Mouse (Mus musculus): ENCODE measurements at regions not wholly inside any gene's neighbourhood (a gene's known extent, or its start where the extent isn't known, plus 50 kb on each side); places are given as distances from the start of the nearest gene placed in this dataset.

DNA sequence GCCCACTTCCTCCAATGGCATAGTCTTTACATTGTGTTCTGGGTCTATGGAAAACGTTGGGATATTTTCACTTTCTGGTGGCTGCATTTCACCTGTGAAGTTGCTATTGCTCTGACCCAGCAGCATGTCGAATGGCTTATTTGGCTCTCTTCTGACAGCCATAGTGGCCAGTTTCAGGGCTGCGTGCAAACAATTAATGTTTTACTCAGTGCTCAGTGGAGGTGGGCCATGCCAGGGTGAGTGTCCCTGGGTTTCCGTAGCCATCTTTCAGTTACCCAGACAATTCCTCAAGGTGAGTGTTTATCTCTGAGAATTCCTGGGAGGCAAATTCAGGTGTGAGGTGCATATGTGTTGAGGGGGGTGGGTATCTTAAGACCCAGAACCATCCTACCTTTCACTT is 329.2 kb upstream of the Gm10131 start:
- H3K4me1 ChIP-seq (ENCODE audit: control insufficient read depth, insufficient read depth, low read length), result no peaks in the 10 kb centered on the region
- no peak overlapping the region for H3K27ac ChIP-seq (ENCODE audit: insufficient read depth, low read length)
- H3K4me3 ChIP-seq (ENCODE audit: insufficient read depth, low read length), result no peak overlapping the region
- no peak for TF ChIP-seq POLR2A (IDR thresholded peaks at IDR 0.05; ENCODE audit: extremely low read depth, insufficient read depth, low read length)
- TF ChIP-seq CTCF (IDR thresholded peaks at IDR 0.05; ENCODE audit: extremely low read depth, insufficient read depth, low read length), result no peak

DNA sequence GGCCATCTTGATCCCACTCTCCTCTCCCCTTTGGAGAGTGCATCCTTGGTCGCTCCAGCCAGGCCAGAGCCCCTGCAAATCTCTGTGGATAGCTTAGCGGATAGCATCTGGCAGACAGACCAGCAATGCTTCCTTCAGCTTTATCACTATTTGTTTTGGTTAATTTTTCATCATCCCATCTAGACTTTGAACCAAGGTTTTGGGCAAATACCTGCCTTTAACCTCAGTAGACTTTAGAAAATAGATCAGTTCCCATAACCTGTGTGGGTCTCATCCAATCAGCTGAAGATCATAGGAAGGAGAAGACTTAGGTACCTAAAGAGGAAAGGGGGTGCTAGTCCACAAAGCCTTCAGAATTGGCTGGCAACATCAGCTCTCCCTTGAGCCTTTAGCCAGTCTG is 327.2 kb upstream of the Gm10131 start:
- Histone ChIP-seq H3K27ac (ENCODE audit: insufficient read depth, low read length) (no peak overlapping the region), H3K4me3 (ENCODE audit: insufficient read depth, low read length) (no peak overlapping the region), H3K4me1 (ENCODE audit: control insufficient read depth, insufficient read depth, low read length) (no peaks in the 10 kb centered on the region)
- TF ChIP-seq CTCF (IDR thresholded peaks at IDR 0.05; ENCODE audit: extremely low read depth, insufficient read depth, low read length) (no peak), POLR2A (IDR thresholded peaks at IDR 0.05; ENCODE audit: extremely low read depth, insufficient read depth, low read length) (no peak)

DNA sequence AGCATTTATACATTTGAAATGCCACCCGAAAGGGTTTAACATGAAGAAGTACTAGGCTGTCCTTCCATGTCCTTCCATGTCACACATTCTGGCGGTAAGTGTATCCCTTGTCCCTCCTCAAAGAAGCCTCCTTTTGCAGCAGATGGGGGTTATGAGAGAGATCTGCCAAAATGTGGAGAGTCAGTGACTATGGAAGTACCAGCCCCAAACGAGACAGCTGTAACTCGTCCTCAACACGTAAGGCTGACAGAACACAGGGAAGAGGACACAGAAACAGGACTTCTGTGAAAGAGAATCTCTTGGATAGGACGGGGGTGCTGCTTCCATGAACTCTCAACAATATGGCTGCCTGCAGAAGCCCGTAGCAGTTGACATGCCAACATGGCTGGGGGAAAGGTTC is 320.4 kb upstream of the Gm10131 start:
- Histone ChIP-seq H3K4me1 (ENCODE audit: control insufficient read depth, insufficient read depth, low read length) (no peaks in the 10 kb centered on the region), H3K27ac (ENCODE audit: insufficient read depth, low read length) (no peak overlapping the region), H3K4me3 (ENCODE audit: insufficient read depth, low read length) (no peak overlapping the region)
- TF ChIP-seq POLR2A (IDR thresholded peaks at IDR 0.05; ENCODE audit: extremely low read depth, insufficient read depth, low read length), result no peak
- no peak for TF ChIP-seq CTCF (IDR thresholded peaks at IDR 0.05; ENCODE audit: extremely low read depth, insufficient read depth, low read length)

- Histone ChIP-seq H3K4me1 (ENCODE audit: control insufficient read depth, insufficient read depth, low read length) (no peaks in the 10 kb centered on the region), H3K27ac (ENCODE audit: insufficient read depth, low read length) (no peak overlapping the region)
These were observed 317.7 kb upstream of the Gm10131 start for GRCm38 (mm10) chr8:34429231-34429630.

DNA sequence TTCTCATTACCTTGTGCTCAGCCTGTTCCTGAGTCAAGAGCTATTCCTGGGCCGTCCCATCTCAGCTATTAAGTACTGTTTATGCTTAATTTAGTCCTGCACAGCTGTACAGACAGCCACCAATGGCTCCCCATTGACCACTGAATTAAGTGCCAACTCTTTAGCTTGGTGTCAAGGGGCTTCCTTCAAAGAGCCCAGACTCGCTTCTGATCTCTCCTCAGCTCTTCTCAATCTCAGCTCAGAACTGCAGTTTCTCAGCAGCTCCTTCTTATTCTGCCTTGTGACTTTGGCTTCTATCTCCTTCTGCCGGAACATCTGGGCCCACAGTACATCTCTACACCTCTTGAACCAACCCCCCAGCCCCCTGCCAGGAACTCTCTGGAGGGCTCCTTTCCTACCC is 290.0 kb upstream of the Gm10131 start:
- TF ChIP-seq CTCF (IDR thresholded peaks at IDR 0.05; ENCODE audit: extremely low read depth, insufficient read depth, low read length) (no peak), POLR2A (IDR thresholded peaks at IDR 0.05; ENCODE audit: extremely low read depth, insufficient read depth, low read length) (no peak)
- Histone ChIP-seq H3K27ac (ENCODE audit: insufficient read depth, low read length) (no peak overlapping the region), H3K4me3 (ENCODE audit: insufficient read depth, low read length) (no peak overlapping the region), H3K4me1 (ENCODE audit: control insufficient read depth, insufficient read depth, low read length) (no peaks in the 10 kb centered on the region; the same call in 1 of the 2 replicates)

More at GRCm38 (mm10) chr8:34429231-34429630, 317.7 kb upstream of the Gm10131 start:
- no peak for TF ChIP-seq CTCF (IDR thresholded peaks at IDR 0.05; ENCODE audit: extremely low read depth, insufficient read depth, low read length)
- TF ChIP-seq POLR2A (IDR thresholded peaks at IDR 0.05; ENCODE audit: extremely low read depth, insufficient read depth, low read length), result no peak
- no peak overlapping the region for H3K4me3 ChIP-seq (ENCODE audit: insufficient read depth, low read length)

- Histone ChIP-seq H3K4me3 (ENCODE audit: insufficient read depth, low read length) (no peak overlapping the region), H3K27ac (ENCODE audit: insufficient read depth, low read length) (no peak overlapping the region), H3K4me1 (ENCODE audit: control insufficient read depth, insufficient read depth, low read length) (peaks cover 2% of the 10 kb centered on the region; the same call in 1 of the 2 replicates)
- TF ChIP-seq CTCF (IDR thresholded peaks at IDR 0.05; ENCODE audit: extremely low read depth, insufficient read depth, low read length) (no peak), POLR2A (IDR thresholded peaks at IDR 0.05; ENCODE audit: extremely low read depth, insufficient read depth, low read length) (no peak)
These were observed 287.6 kb upstream of the Gm10131 start for GRCm38 (mm10) chr8:34398914-34399813.

DNA sequence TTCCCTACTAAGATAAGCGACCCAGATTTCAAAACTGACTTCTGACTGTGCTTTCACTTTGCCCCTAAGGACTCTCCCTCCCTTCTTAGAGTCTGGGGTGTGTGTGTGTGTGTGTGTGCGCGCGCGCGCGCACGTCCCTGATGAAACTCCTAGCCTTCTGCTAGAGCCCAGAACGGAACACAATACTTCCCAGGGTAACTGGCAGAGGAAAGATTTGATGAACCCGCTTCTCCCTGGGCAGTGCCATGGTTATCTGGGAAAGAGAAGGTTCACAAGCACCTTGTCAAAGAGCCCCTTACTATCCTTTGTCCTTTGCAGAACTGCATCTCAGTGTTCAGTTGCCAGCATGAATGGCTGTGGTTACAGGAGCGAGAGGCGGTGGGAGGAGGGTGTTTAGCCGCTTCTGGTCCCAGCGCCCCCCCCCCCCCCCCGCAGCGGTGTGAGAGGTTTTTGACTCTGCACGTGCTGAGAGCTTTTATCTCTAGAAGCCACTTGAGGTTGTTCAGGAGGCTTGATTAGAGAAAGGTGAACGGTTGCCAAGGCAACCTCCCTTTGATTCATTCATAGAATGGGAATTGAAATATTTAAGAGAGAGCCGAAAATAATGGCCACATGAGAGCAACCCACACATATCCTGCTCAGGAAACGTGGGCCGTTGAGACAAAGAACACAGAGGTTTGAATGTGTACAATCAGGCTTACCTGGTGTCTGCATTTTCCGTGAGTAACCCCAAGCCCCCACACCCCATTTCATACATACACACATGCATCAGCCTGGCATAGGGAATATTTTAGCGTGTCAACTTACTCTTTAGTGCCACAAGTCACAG is 286.3 kb upstream of the Gm10131 start:
- TF ChIP-seq CTCF (IDR thresholded peaks at IDR 0.05; ENCODE audit: extremely low read depth, insufficient read depth, low read length) (no peak), POLR2A (IDR thresholded peaks at IDR 0.05; ENCODE audit: extremely low read depth, insufficient read depth, low read length) (no peak)
- H3K4me3 ChIP-seq (ENCODE audit: insufficient read depth, low read length), result no peak overlapping the region
- H3K4me1 ChIP-seq (ENCODE audit: control insufficient read depth, insufficient read depth, low read length), result peaks cover 4% of the 10 kb centered on the region; the same call in 1 of the 2 replicates
- no peak overlapping the region for H3K27ac ChIP-seq (ENCODE audit: insufficient read depth, low read length)

- no peak overlapping the region for H3K27ac ChIP-seq (ENCODE audit: insufficient read depth, low read length)
- H3K4me1 ChIP-seq (ENCODE audit: control insufficient read depth, insufficient read depth, low read length), result peaks cover 5% of the 10 kb centered on the region; the same call in 1 of the 2 replicates
- H3K4me3 ChIP-seq (ENCODE audit: insufficient read depth, low read length), result no peak overlapping the region
- no peak for TF ChIP-seq POLR2A (IDR thresholded peaks at IDR 0.05; ENCODE audit: extremely low read depth, insufficient read depth, low read length)
- TF ChIP-seq CTCF (IDR thresholded peaks at IDR 0.05; ENCODE audit: extremely low read depth, insufficient read depth, low read length), result 0 out of 2 replicates have a peak, but pooled peaks have one; percentile 14
These were observed 285.7 kb upstream of the Gm10131 start for GRCm38 (mm10) chr8:34397225-34397582.

DNA sequence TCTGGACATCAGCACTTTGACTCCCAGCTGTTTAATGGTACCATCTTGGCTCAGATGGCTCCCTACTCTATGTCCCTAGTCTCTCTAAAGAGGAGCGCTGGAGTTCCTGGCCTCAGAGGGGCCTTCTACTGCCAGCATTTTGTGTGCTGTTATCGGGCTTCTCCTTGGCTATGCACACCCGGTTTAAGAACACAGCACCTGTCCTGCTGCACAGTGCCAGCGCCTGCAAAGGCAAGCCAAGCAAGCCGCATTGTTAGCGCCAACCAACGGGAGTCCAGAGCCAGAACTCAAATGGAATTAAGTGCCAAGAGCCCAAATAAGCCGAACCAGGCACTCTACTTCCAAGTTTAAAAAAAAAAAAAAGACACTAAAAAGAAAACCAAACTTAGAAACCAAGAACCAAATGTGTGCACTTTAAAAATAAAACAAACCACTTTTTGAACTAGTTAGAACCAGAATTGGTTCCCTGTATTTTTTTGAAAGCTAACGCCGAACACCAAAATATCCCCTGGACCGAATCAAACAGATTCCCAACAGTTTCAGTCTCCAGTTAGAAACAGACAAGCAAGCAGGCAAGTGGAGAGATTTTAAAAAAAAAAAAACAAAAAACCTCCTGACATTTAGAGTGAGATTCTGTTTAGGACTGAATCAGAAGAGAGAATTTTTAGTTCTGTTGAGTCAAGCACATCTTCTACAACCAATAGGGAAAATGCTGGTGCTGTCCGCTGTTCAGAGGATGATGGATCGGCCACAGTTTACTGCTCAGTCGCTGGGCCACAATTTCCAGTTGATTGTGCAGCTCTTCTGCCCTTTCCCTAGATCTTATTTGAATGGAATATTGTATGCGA is 281.7 kb upstream of the Gm10131 start:
- TF ChIP-seq CTCF (IDR thresholded peaks at IDR 0.05; ENCODE audit: extremely low read depth, insufficient read depth, low read length), result no peak
- TF ChIP-seq POLR2A (IDR thresholded peaks at IDR 0.05; ENCODE audit: extremely low read depth, insufficient read depth, low read length), result no peak
- Histone ChIP-seq H3K27ac (ENCODE audit: insufficient read depth, low read length) (peak overlapping the region; percentile 91), H3K4me3 (ENCODE audit: insufficient read depth, low read length) (no peak overlapping the region), H3K4me1 (ENCODE audit: control insufficient read depth, insufficient read depth, low read length) (peaks cover 9% of the 10 kb centered on the region; the same call in 1 of the 2 replicates)

Data from cortical plate, adult 2 months (tissue).